In genomic region chrX:141873597-141873996, GRCm38 (mm10) we compare ENCODE assay signal across 24 mouse cellular contexts. TPM values are rescaled to one million over a fixed set of nuclear protein-coding genes. Genes with fewer than 3 reads are reported as not detected.
DNase-seq lines count a peak whose midpoint lies in the region; ATAC-seq lines count a peak whose summit lies in the region.
"Had no signal": no experiment of that assay in that cellular context is flagged by ENCODE, and none has a peak within 500 bp of the region (broad histone marks: within the 10 kb centered on the region; RNA-seq: fewer than 3 reads in every experiment).

No protein-coding gene starts in this region.

- ATAC-seq in forebrain, embryonic 15.5 days (replicated peaks), result no peak
- ATAC-seq in midbrain, embryonic 16.5 days, result no peak
- ATAC-seq in midbrain, embryonic 12.5 days (ENCODE audit: low FRiP score, low read depth), result peak; percentile 73
- ATAC-seq in midbrain, embryonic 13.5 days, result no peak
- ATAC-seq: forebrain, embryonic 13.5 days; forebrain, embryonic 16.5 days had no signal

- H3K4me2 ChIP-seq in forebrain, embryonic 15.5 days (replicated peaks), result no peak overlapping the region
- H3K4me2 ChIP-seq in midbrain, embryonic 16.5 days (ENCODE audit: low read length), result no peak overlapping the region
- H3K4me2 ChIP-seq in midbrain, embryonic 12.5 days (replicated peaks), result no peak overlapping the region
- no peak overlapping the region for H3K4me2 ChIP-seq in midbrain, embryonic 13.5 days (replicated peaks)
- H3K4me2 ChIP-seq: embryonic facial prominence, embryonic 13.5 days; embryonic facial prominence, embryonic 15.5 days; forebrain, embryonic 13.5 days had no signal

- H3K27ac ChIP-seq in forebrain, embryonic 10.5 days, result no peak overlapping the region
- H3K27ac ChIP-seq in forebrain, embryonic 15.5 days (replicated peaks), result no peak overlapping the region
- no peak overlapping the region for H3K27ac ChIP-seq in midbrain, embryonic 10.5 days (replicated peaks)
- H3K27ac ChIP-seq in midbrain, embryonic 16.5 days (ENCODE audit: low read length), result no peak overlapping the region
- no peak overlapping the region for H3K27ac ChIP-seq in midbrain, embryonic 12.5 days (replicated peaks)
- H3K27ac ChIP-seq in midbrain, embryonic 13.5 days, result no peak overlapping the region
- H3K27ac ChIP-seq: embryonic facial prominence, embryonic 13.5 days; embryonic facial prominence, embryonic 15.5 days; forebrain, embryonic 13.5 days had no signal

- no peaks in the 10 kb centered on the region for H3K36me3 ChIP-seq in forebrain, embryonic 10.5 days (replicated peaks)
- no peaks in the 10 kb centered on the region for H3K36me3 ChIP-seq in forebrain, embryonic 15.5 days
- no peaks in the 10 kb centered on the region for H3K36me3 ChIP-seq in midbrain, embryonic 10.5 days
- no peaks in the 10 kb centered on the region for H3K36me3 ChIP-seq in midbrain, embryonic 16.5 days (ENCODE audit: control insufficient read depth, insufficient read depth, low read length)
- no peaks in the 10 kb centered on the region for H3K36me3 ChIP-seq in midbrain, embryonic 12.5 days
- H3K36me3 ChIP-seq in midbrain, embryonic 13.5 days, result no peaks in the 10 kb centered on the region
- H3K36me3 ChIP-seq: embryonic facial prominence, embryonic 13.5 days; embryonic facial prominence, embryonic 15.5 days had no signal

- WGBS in forebrain, embryonic 10.5 days, result 48% methylated on average over 4 of the region's 4 CpGs
- 42% methylated on average over 4 of the region's 4 CpGs for WGBS in forebrain, embryonic 15.5 days
- 53% methylated on average over 4 of the region's 4 CpGs for WGBS in midbrain, embryonic 10.5 days
- WGBS in midbrain, embryonic 16.5 days, result 30% methylated on average over 4 of the region's 4 CpGs
- 16% methylated on average over 4 of the region's 4 CpGs for WGBS in midbrain, embryonic 12.5 days
- 32% methylated on average over 3 of the region's 4 CpGs for WGBS in midbrain, embryonic 13.5 days

- DNase-seq in forebrain, embryonic 10.5 days (ENCODE audit: extremely low spot score, low spot score), result peak; percentile 14
- peak; percentile 22 for DNase-seq in midbrain, embryonic 10.5 days (ENCODE audit: low spot score)
- DNase-seq: adrenal gland, adult 2 months; adrenal gland, postnatal 10 days; adrenal gland, postnatal 25 days; cerebellum, adult 11 months; cerebellum, adult 18-20 months; cerebellum, adult 8-10 months; cerebellum, adult 9-11 months; cerebellum, postnatal 14 days; cerebellum, postnatal 36 days had no signal

- no peak overlapping the region for H3K9ac ChIP-seq in forebrain, embryonic 15.5 days (replicated peaks)
- no peak overlapping the region for H3K9ac ChIP-seq in midbrain, embryonic 16.5 days (ENCODE audit: low read depth, low read length)
- H3K9ac ChIP-seq in midbrain, embryonic 12.5 days (replicated peaks), result no peak overlapping the region
- no peak overlapping the region for H3K9ac ChIP-seq in midbrain, embryonic 13.5 days (replicated peaks)
- H3K9ac ChIP-seq: embryonic facial prominence, embryonic 13.5 days; embryonic facial prominence, embryonic 15.5 days; forebrain, embryonic 13.5 days had no signal

- H3K4me3 ChIP-seq in forebrain, embryonic 10.5 days, result no peak overlapping the region
- H3K4me3 ChIP-seq in forebrain, embryonic 15.5 days, result no peak overlapping the region
- H3K4me3 ChIP-seq in midbrain, embryonic 10.5 days, result no peak overlapping the region
- no peak overlapping the region for H3K4me3 ChIP-seq in midbrain, embryonic 16.5 days (ENCODE audit: low read depth, low read length)
- no peak overlapping the region for H3K4me3 ChIP-seq in midbrain, embryonic 12.5 days
- no peak overlapping the region for H3K4me3 ChIP-seq in midbrain, embryonic 13.5 days (replicated peaks)
- H3K4me3 ChIP-seq: embryonic facial prominence, embryonic 13.5 days; embryonic facial prominence, embryonic 15.5 days; erythroblast, embryonic 14.5 days; forebrain, embryonic 13.5 days had no signal

- peaks cover 4% of the 10 kb centered on the region; the same call in 1 of the 2 replicates for H3K4me1 ChIP-seq in forebrain, embryonic 10.5 days
- H3K4me1 ChIP-seq in forebrain, embryonic 15.5 days, result no peaks in the 10 kb centered on the region
- peaks cover 4% of the 10 kb centered on the region; the same call in 1 of the 2 replicates for H3K4me1 ChIP-seq in midbrain, embryonic 10.5 days
- no peaks in the 10 kb centered on the region for H3K4me1 ChIP-seq in midbrain, embryonic 16.5 days (ENCODE audit: control insufficient read depth, insufficient read depth, low read length)
- no peaks in the 10 kb centered on the region for H3K4me1 ChIP-seq in midbrain, embryonic 12.5 days
- H3K4me1 ChIP-seq in midbrain, embryonic 13.5 days (replicated peaks), result no peaks in the 10 kb centered on the region
- H3K4me1 ChIP-seq: embryonic facial prominence, embryonic 13.5 days; embryonic facial prominence, embryonic 15.5 days; forebrain, embryonic 13.5 days had no signal

- H3K9me3 ChIP-seq in forebrain, embryonic 10.5 days, result no peaks in the 10 kb centered on the region
- no peaks in the 10 kb centered on the region for H3K9me3 ChIP-seq in forebrain, embryonic 15.5 days
- H3K9me3 ChIP-seq in midbrain, embryonic 10.5 days (replicated peaks), result no peaks in the 10 kb centered on the region
- H3K9me3 ChIP-seq in midbrain, embryonic 16.5 days (replicated peaks; ENCODE audit: control insufficient read depth, low read length, poor library complexity, severe bottlenecking), result no peaks in the 10 kb centered on the region
- no peaks in the 10 kb centered on the region for H3K9me3 ChIP-seq in midbrain, embryonic 12.5 days
- H3K9me3 ChIP-seq in midbrain, embryonic 13.5 days, result no peaks in the 10 kb centered on the region
- H3K9me3 ChIP-seq: embryonic facial prominence, embryonic 13.5 days; embryonic facial prominence, embryonic 15.5 days; forebrain, embryonic 13.5 days had no signal

- H3K27me3 ChIP-seq in forebrain, embryonic 10.5 days (ENCODE audit: poor library complexity, severe bottlenecking), result peaks cover 64% of the 10 kb centered on the region
- no peaks in the 10 kb centered on the region for H3K27me3 ChIP-seq in forebrain, embryonic 15.5 days
- H3K27me3 ChIP-seq in midbrain, embryonic 10.5 days (ENCODE audit: low read depth, poor library complexity, severe bottlenecking), result peaks cover 82% of the 10 kb centered on the region
- no peaks in the 10 kb centered on the region; the same call in 1 of the 2 replicates for H3K27me3 ChIP-seq in midbrain, embryonic 16.5 days (ENCODE audit: control insufficient read depth, insufficient read depth, low read depth, low read length)
- peaks cover 16% of the 10 kb centered on the region for H3K27me3 ChIP-seq in midbrain, embryonic 12.5 days
- H3K27me3 ChIP-seq in midbrain, embryonic 13.5 days, result peaks cover 6% of the 10 kb centered on the region; the same call in 1 of the 2 replicates
- H3K27me3 ChIP-seq: embryonic facial prominence, embryonic 15.5 days; forebrain, embryonic 13.5 days had no signal

RNA-seq across cellular contexts. Expression of gene Gm15294, which starts 1.4 kb away (rescaled TPM):
- 0.46 and 0.70 TPM in 2 replicates for polyA plus RNA-seq in forebrain, embryonic 10.5 days (2016; fragmentation: Nextera tagmentation; extraction: Ambion mirVana)
- polyA plus RNA-seq in forebrain, embryonic 15.5 days (2015; fragmentation: Nextera tagmentation; extraction: Ambion mirVana), result not detected in 2 replicates
- polyA plus RNA-seq in midbrain, embryonic 10.5 days (2016; fragmentation: Nextera tagmentation; extraction: Ambion mirVana), result 0.44 and 0.78 TPM in 2 replicates
- polyA plus RNA-seq in midbrain, embryonic 16.5 days (2015; fragmentation: Nextera tagmentation; extraction: Ambion mirVana), result not detected in 2 replicates
- polyA plus RNA-seq in midbrain, embryonic 12.5 days (2016; fragmentation: Nextera tagmentation; extraction: Ambion mirVana), result not detected in 2 replicates
- not detected in 2 replicates for polyA plus RNA-seq in midbrain, embryonic 13.5 days (2015; fragmentation: Nextera tagmentation; extraction: Ambion mirVana)
- polyA plus RNA-seq: adrenal gland, adult 2 months; brain, embryonic 14.5 days; C2C12; embryonic facial prominence, embryonic 11.5 days; embryonic facial prominence, embryonic 13.5 days; embryonic facial prominence, embryonic 15.5 days; erythroblast, embryonic 14.5 days; forebrain, embryonic 11.5 days; forebrain, embryonic 13.5 days; forebrain, embryonic 16.5 days had no signal
